Mouse (Mus musculus) MEL (cell line): ENCODE measurements around the gene Gm5426. TPM values are rescaled to one million over a fixed set of nuclear protein-coding genes. Genes with fewer than 3 reads are reported as not detected.

Experiments
- DNase-seq: peaks from one replicate; pipeline ENCODE4 v3.0.0; 2011; ENCODE audit warnings: low read depth, low spot score
- H3K27ac ChIP-seq: 2 replicates; pipeline ENCODE4 v1.5.1; 2012; ENCODE audit warnings: low read depth, mild to moderate bottlenecking, control low read depth, low read length, moderate library complexity; ENCODE audit not compliant: control insufficient read depth
- H3K27me3 ChIP-seq, 2 experiments: fragments of 150-350 bp in 1 of 2; sonication (generic) in 1 of 2; 2 replicates each; pipeline ENCODE4 v1.6.1; 2012; ENCODE audit warnings: low read length in 2 of 2, mild to moderate bottlenecking in 2 of 2, improper control_type of control experiment in 1 of 2, moderate library complexity in 1 of 2; ENCODE audit not compliant: insufficient read depth in 2 of 2, control insufficient read depth in 1 of 2
- H3K36me3 ChIP-seq, 2 experiments: 2 replicates each; pipeline ENCODE4 v1.6.1; 2012 to 2014; ENCODE audit warnings: low read length in 2 of 2, improper control_type of control experiment in 1 of 2, inconsistent platforms in 1 of 2, mild to moderate bottlenecking in 1 of 2; ENCODE audit not compliant: insufficient read depth in 2 of 2, control insufficient read depth in 1 of 2
- H3K4me1 ChIP-seq, 2 experiments: fragments of 150-350 bp in 1 of 2; sonication (generic) in 1 of 2; 2 replicates each; pipeline ENCODE4 v1.6.1; 2012; ENCODE audit warnings: low read length in 2 of 2, improper control_type of control experiment in 1 of 2, mild to moderate bottlenecking in 1 of 2; ENCODE audit not compliant: insufficient read depth in 2 of 2, control insufficient read depth in 1 of 2
- H3K4me3 ChIP-seq, 2 experiments: fragments of 150-350 bp in 1 of 2; sonication (generic) in 1 of 2; 2 replicates each; pipeline ENCODE4 v1.5.1; 2012; ENCODE audit warnings: low read depth in 2 of 2, low read length in 2 of 2, mild to moderate bottlenecking in 2 of 2, moderate library complexity in 2 of 2, control low read depth in 1 of 2, improper control_type of control experiment in 1 of 2; ENCODE audit not compliant: control insufficient read depth in 1 of 2, insufficient read depth in 1 of 2
- H3K79me2 ChIP-seq: 2 replicates; pipeline ENCODE4 v1.6.1; 2012; ENCODE audit warnings: mild to moderate bottlenecking, low read length, moderate library complexity; ENCODE audit not compliant: control insufficient read depth, poor library complexity, insufficient read depth
- H3K9ac ChIP-seq: 2 replicates; pipeline ENCODE4 v1.6.1; 2012; ENCODE audit warnings: low read depth, mild to moderate bottlenecking, control low read depth, low read length, moderate library complexity; ENCODE audit not compliant: control insufficient read depth, poor library complexity, severe bottlenecking
- H3K9me3 ChIP-seq: fragments of 150-350 bp; sonication (generic); replicated peaks from 2 replicates; pipeline ENCODE4 v1.6.1; 2012; ENCODE audit warnings: mild to moderate bottlenecking, low read length, improper control_type of control experiment, moderate library complexity; ENCODE audit not compliant: insufficient read depth
- CTCF ChIP-seq, 3 experiments: IDR thresholded peaks in 2 of 3; conservative IDR thresholded peaks in 1 of 3; 2 replicates each; pipeline ENCODE4 v1.5.1; 2011 to 2012; ENCODE audit warnings: low read length in 3 of 3, low read depth in 2 of 3, mild to moderate bottlenecking in 2 of 3, improper control_type of control experiment in 1 of 3, inconsistent platforms in 1 of 3, mixed read lengths in 1 of 3, moderate library complexity in 1 of 3; ENCODE audit not compliant: control insufficient read depth in 1 of 3, insufficient read depth in 1 of 3, poor library complexity in 1 of 3, severe bottlenecking in 1 of 3
- E2F4 ChIP-seq: IDR thresholded peaks from 2 replicates; pipeline ENCODE4 v1.6.1; 2011; ENCODE audit warnings: low read depth, low read length, improper control_type of control experiment, borderline replicate concordance
- EP300 ChIP-seq, 2 experiments: IDR thresholded peaks; 2 replicates each; pipeline ENCODE4 v1.6.1; 2011; ENCODE audit warnings: improper control_type of control experiment in 2 of 2, low read length in 2 of 2, low read depth in 1 of 2, mild to moderate bottlenecking in 1 of 2
- ETS1 ChIP-seq: IDR thresholded peaks from 2 replicates; pipeline ENCODE4 v1.6.1; 2012; ENCODE audit warnings: low read depth, mild to moderate bottlenecking, inconsistent platforms, low read length, improper control_type of control experiment, moderate library complexity
- GATA1 ChIP-seq: IDR thresholded peaks from 2 replicates; pipeline ENCODE4 v1.6.1; 2011; ENCODE audit warnings: low read depth, low read length, improper control_type of control experiment
- JUND ChIP-seq: IDR thresholded peaks from 2 replicates; pipeline ENCODE4 v1.6.1; 2011; ENCODE audit warnings: low read depth, mild to moderate bottlenecking, improper control_type of control experiment, low read length
- KAT2A ChIP-seq: conservative IDR thresholded peaks from 2 replicates; pipeline ENCODE4 v1.6.1; 2012; ENCODE audit warnings: low read depth, low read length, improper control_type of control experiment, inconsistent platforms
- NRF1 ChIP-seq: IDR thresholded peaks from 2 replicates; pipeline ENCODE4 v1.6.1; 2014; ENCODE audit warnings: low read depth, mild to moderate bottlenecking, inconsistent platforms, low read length, improper control_type of control experiment, moderate library complexity; ENCODE audit not compliant: poor library complexity, insufficient read depth, severe bottlenecking
- RAD21 ChIP-seq: IDR thresholded peaks from 2 replicates; pipeline ENCODE4 v1.6.1; 2011; ENCODE audit warnings: mild to moderate bottlenecking, low read depth, low read length, improper control_type of control experiment
- RCOR1 ChIP-seq: IDR thresholded peaks from 2 replicates; pipeline ENCODE4 v1.6.1; 2012; ENCODE audit warnings: low read depth, mild to moderate bottlenecking, inconsistent platforms, low read length, improper control_type of control experiment
- SMC3 ChIP-seq: IDR thresholded peaks from 2 replicates; pipeline ENCODE4 v1.6.1; 2011; ENCODE audit warnings: low read depth, low read length, improper control_type of control experiment
- TAL1 ChIP-seq: IDR thresholded peaks from 2 replicates; pipeline ENCODE4 v1.6.1; 2012; ENCODE audit warnings: mild to moderate bottlenecking, inconsistent platforms, low read length, moderate library complexity, mixed read lengths
- USF1 ChIP-seq: IDR thresholded peaks from 2 replicates; pipeline ENCODE4 v1.6.1; 2014; ENCODE audit warnings: low read depth, mild to moderate bottlenecking, inconsistent platforms, low read length, improper control_type of control experiment, moderate library complexity
- ZC3H11A ChIP-seq: IDR thresholded peaks from 2 replicates; pipeline ENCODE4 v1.6.1; 2012; ENCODE audit warnings: low read depth, mild to moderate bottlenecking, inconsistent platforms, low read length, improper control_type of control experiment
- polyA plus RNA-seq, 2 experiments: library from polyadenylated mRNA; stranded (reverse) in 1 of 2; unstranded in 1 of 2; fragments of >175 nt in 1 of 2; fragments of >200 nt in 1 of 2; gene quantifications; 2 replicates each; pipeline versions ENCODE4 v1.2.1 to v1.2.4; 2012; ENCODE audit warnings: low replicate concordance in 2 of 2, low read depth in 1 of 2; ENCODE audit not compliant: insufficient read length in 2 of 2, insufficient read depth in 1 of 2, missing spikeins in 1 of 2
- total RNA-seq: library from RNA; depleted of rRNA; stranded (reverse); fragments of 300-350 nt; gene quantifications from 2 replicates; pipeline ENCODE4 v1.2.3, GENCODE M21; 2012

Gm5426 gene
- total and polyA plus RNA-seq, 3 experiments: 1.0 TPM; not detected in 2

DNA sequence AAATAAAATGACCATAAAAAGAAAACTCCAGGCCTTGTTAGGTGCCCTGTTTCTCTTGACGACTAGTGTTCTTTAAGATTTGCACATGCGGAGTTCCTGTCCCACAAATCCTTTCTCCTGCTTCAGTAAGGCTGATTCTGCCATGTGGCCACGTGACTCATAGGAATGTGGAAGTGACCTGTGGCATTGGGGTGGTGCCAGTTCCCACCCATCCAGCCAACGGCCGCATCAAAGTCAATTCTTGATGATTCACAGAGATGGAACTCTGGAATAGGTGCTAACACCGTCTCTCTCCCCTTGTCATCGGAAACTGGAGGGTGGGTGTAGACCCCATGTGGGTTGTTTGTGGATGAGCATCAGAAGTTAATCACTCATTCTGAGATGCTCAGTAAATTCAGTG, 39.7 kb upstream of the Gm5426 start:
- no peak for TF ChIP-seq TAL1
- peak; percentile 27; the same call in 1 of the 2 replicates for TF ChIP-seq USF1
- TF ChIP-seq, all 39 proteins: peak for 1
- Histone ChIP-seq H3K9ac (no peak overlapping the region), H3K36me3 (peaks cover 0 to 9% of the 10 kb centered on the region in 2 experiments; a peak in 2 of 4 replicates), H3K79me2 (no peaks in the 10 kb centered on the region), H3K27me3 (peaks cover 6 to 12% of the 10 kb centered on the region in 2 experiments), H3K9me3 (no peaks in the 10 kb centered on the region), H3K27ac (no peak overlapping the region), H3K4me3 (no peak overlapping the region), H3K4me1 (peaks cover 2 to 7% of the 10 kb centered on the region in 2 experiments)
- DNase-seq: no peak

DNA sequence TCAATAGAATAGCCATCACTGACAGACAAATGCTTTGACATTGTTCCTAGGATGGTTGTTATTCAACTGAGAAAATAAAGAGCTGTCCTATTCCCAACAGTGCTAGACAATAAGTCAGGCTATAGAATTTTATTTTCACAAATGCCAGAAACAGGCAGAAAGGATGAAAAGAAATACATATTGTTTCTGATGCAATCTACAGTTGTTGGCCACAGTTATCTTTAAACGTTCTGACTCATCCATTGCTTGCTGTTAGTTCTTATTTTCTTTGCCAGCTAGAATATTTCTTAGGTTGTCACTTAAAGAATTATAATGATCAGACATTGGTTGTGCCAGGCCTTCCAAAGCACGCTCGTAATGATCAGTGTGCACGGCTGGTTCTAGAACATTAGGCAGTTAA, 35.4 kb upstream of the Gm5426 start:
- no peaks in the 10 kb centered on the region for H3K79me2 ChIP-seq
- no peaks in the 10 kb centered on the region for H3K9me3 ChIP-seq
- TF ChIP-seq EP300 (IDR thresholded peaks at IDR 0.05; ENCODE audit: low read depth in 1 of 2, low read length in 2 of 2) (peak; percentile 35 to 44; a peak in 2 of 4 replicates), ETS1 (peak; percentile 26; the same call in 1 of the 2 replicates), ZC3H11A (no peak), USF1 (no peak)
- peaks cover 2 to 4% of the 10 kb centered on the region in 2 experiments; a peak in 2 of 4 replicates for H3K27me3 ChIP-seq
- H3K4me1 ChIP-seq: peaks cover 6 to 7% of the 10 kb centered on the region in 2 experiments
- peak; percentile 18 for DNase-seq
- H3K9ac ChIP-seq: no peak overlapping the region
- H3K27ac ChIP-seq: no peak overlapping the region
- no peak overlapping the region for H3K4me3 ChIP-seq
- H3K36me3 ChIP-seq: peaks cover 0 to 11% of the 10 kb centered on the region in 2 experiments; a peak in 2 of 4 replicates

- H3K36me3 ChIP-seq: peaks cover 0 to 11% of the 10 kb centered on the region in 2 experiments; a peak in 2 of 4 replicates
- H3K4me1 ChIP-seq: peaks cover 6 to 7% of the 10 kb centered on the region in 2 experiments
- no peaks in the 10 kb centered on the region for H3K27me3 ChIP-seq
- H3K79me2 ChIP-seq: no peaks in the 10 kb centered on the region
- H3K27ac ChIP-seq: peak overlapping the region; percentile 19
- no peaks in the 10 kb centered on the region for H3K9me3 ChIP-seq
- H3K4me3 ChIP-seq: peak overlapping the region in 1 of 2 experiments; percentile 3; a peak in 1 of 4 replicates
- peak; percentile 56 for DNase-seq
- no peak overlapping the region for H3K9ac ChIP-seq
- peak; percentile 13; the same call in 1 of the 2 replicates for TF ChIP-seq ZC3H11A
- TF ChIP-seq RAD21: peak; percentile 38
- TF ChIP-seq CTCF (IDR thresholded peaks at IDR 0.05 in 2 of 3, conservative IDR thresholded peaks at IDR 0.05 in 1 of 3; ENCODE audit: control insufficient read depth in 1 of 3, insufficient read depth in 1 of 3, low read depth in 2 of 3, low read length in 3 of 3, poor library complexity in 1 of 3, severe bottlenecking in 1 of 3): peak in 2 of 3 experiments; percentile 36 to 73; a peak in 4 of 6 replicates
- TF ChIP-seq SMC3: peak; percentile 61
- no peak for TF ChIP-seq KAT2A
- TF ChIP-seq E2F4: no peak
- TF ChIP-seq RCOR1: no peak
- no peak for TF ChIP-seq NRF1
- TF ChIP-seq GATA1: peak; percentile 52; the same call in 1 of the 2 replicates
- TF ChIP-seq JUND: no peak
Observed at GRCm38 (mm10) chr10:96104158-96104557, 32.2 kb upstream of the Gm5426 start.
